Mouse (Mus musculus) liver, embryonic 14.5 days (tissue): ENCODE results near the gene Lsr.

Source experiments
- CTCF ChIP-seq: IDR thresholded peaks from 2 replicates; pipeline ENCODE4 v1.5.1; 2016; ENCODE audit warnings: antibody characterized with exemption, low read depth, control low read depth
- EP300 ChIP-seq: IDR thresholded peaks from 2 replicates; pipeline ENCODE4 v1.6.1; 2016; ENCODE audit warnings: antibody characterized with exemption, low read depth

DNA sequence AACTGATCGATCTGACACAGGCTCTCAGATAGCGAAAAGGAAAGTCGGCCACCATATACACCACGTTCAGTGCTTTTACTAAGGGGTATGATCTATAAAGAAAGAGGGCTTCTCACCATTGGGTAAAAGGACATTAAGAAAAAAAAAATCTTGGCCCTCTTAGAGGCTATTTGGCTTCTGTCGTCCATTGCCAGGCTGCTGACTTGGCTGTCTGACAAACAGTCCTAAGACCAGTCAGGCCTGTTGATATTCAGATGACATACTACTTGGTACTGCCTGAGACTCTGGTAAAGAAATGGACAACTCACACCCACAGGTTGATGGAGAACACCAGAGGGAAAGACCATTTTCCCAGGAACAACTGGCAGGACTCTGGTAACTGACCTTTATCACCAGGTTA lies 39.7 kb upstream of the Lsr start:
- no peak for TF ChIP-seq EP300
- no peak for TF ChIP-seq CTCF
